Mouse (Mus musculus) limb, embryonic 14.5 days (tissue): ENCODE data around the gene Fstl4. TPM values are rescaled to one million over a fixed set of nuclear protein-coding genes. Genes with fewer than 3 reads are reported as not detected.

Experiments
- ATAC-seq: fragments of 200-750 bp; cut with Nextera tagmentation; 2 replicates; pipeline ENCODE4 v1.8.0; 2017; ENCODE audit warnings: low read depth, moderate number of reproducible peaks, moderate TSS enrichment; ENCODE audit not compliant: low FRiP score
- DNase-seq: peaks from one replicate; pipeline ENCODE4 v3.0.0-alpha.2; 2015; ENCODE audit warnings: low spot score
- H3K27ac ChIP-seq: fragments of 300-500 bp; sonication (generic); replicated peaks from 2 replicates; pipeline ENCODE4 v1.5.1; 2014; ENCODE audit warnings: low read depth, mild to moderate bottlenecking, low read length, moderate library complexity, mixed read lengths
- H3K27me3 ChIP-seq: fragments of 300-500 bp; sonication (generic); 2 replicates; pipeline ENCODE4 v1.6.1; 2014; ENCODE audit warnings: low read length, mixed read lengths; ENCODE audit not compliant: control insufficient read depth, insufficient read depth
- H3K36me3 ChIP-seq: fragments of 300-500 bp; sonication (generic); 2 replicates; pipeline ENCODE4 v1.6.1; 2014; ENCODE audit warnings: mild to moderate bottlenecking, low read length, moderate library complexity, mixed read lengths; ENCODE audit not compliant: control insufficient read depth, insufficient read depth
- H3K4me1 ChIP-seq: fragments of 300-500 bp; sonication (generic); 2 replicates; pipeline ENCODE4 v1.6.1; 2014; ENCODE audit warnings: antibody characterized with exemption, low read length, mixed read lengths; ENCODE audit not compliant: control insufficient read depth, insufficient read depth
- H3K4me2 ChIP-seq: fragments of 300-500 bp; sonication (generic); replicated peaks from 2 replicates; pipeline ENCODE4 v1.6.1; 2014; ENCODE audit warnings: low read depth, mild to moderate bottlenecking, low read length, moderate library complexity; ENCODE audit not compliant: severe bottlenecking
- H3K4me3 ChIP-seq: fragments of 300-500 bp; sonication (generic); replicated peaks from 2 replicates; pipeline ENCODE4 v1.5.1; 2014; ENCODE audit warnings: low read length
- H3K9ac ChIP-seq: fragments of 300-500 bp; sonication (generic); 2 replicates; pipeline ENCODE4 v1.6.1; 2014; ENCODE audit warnings: mild to moderate bottlenecking, low read depth, low read length, moderate library complexity; ENCODE audit not compliant: severe bottlenecking
- H3K9me3 ChIP-seq: fragments of 300-500 bp; sonication (generic); 2 replicates; pipeline ENCODE4 v1.6.1; 2016; ENCODE audit warnings: low read length; ENCODE audit not compliant: control insufficient read depth
- POLR2A ChIP-seq: fragments of 200-500 bp; IDR thresholded peaks from 2 replicates; pipeline ENCODE4 v1.8.0; 2012; ENCODE audit warnings: inconsistent platforms, mild to moderate bottlenecking, moderate library complexity, borderline replicate concordance; ENCODE audit not compliant: insufficient read depth, insufficient read length; ENCODE audit errors: extremely low read depth
- WGBS: fragments of 180-500 bp; shearing (Covaris S2); extraction: QIAGEN DNeasy Blood & Tissue Kit; methylation state at CpG from one replicate; pipeline ENCODE4 v1.1.7; 2014; 5-methylcytosine and 5-hydroxymethylcytosine counted together
- polyA plus RNA-seq, 2 experiments: library from polyadenylated mRNA; depleted of rRNA in 1 of 2; stranded (reverse) in 1 of 2; unstranded in 1 of 2; fragments of >200 nt; fragmentation: Nextera tagmentation in 1 of 2; extraction: Ambion mirVana in 1 of 2; gene quantifications; 2 replicates each; pipeline versions ENCODE4 v1.2.1 to v1.2.3; 2012 to 2014

Gene Fstl4
- polyA plus RNA-seq, 2 experiments: 0.97 to 2.3 TPM

- H3K9me3 ChIP-seq: no peaks in the 10 kb centered on the region
- TF ChIP-seq POLR2A: no peak
- WGBS: 73% methylated on average over 10 of the region's 10 CpGs
- no peak overlapping the region for H3K27ac ChIP-seq
- no peaks in the 10 kb centered on the region for H3K36me3 ChIP-seq
- H3K4me3 ChIP-seq: no peak overlapping the region
- no peaks in the 10 kb centered on the region for H3K4me1 ChIP-seq
- DNase-seq: no peak
- H3K27me3 ChIP-seq: no peaks in the 10 kb centered on the region
- no peak overlapping the region for H3K9ac ChIP-seq
- ATAC-seq: no peak
- H3K4me2 ChIP-seq: no peak overlapping the region
Observed at GRCm38 (mm10) chr11:53140722-53141400, 376.4 kb downstream of the Fstl4 start.

GRCm38 (mm10) chr11:53143522-53143921 is 379.1 kb downstream of the Fstl4 start:
- ATAC-seq (no peak), DNase-seq (no peak)
- 82% methylated on average over 5 of the region's 5 CpGs for WGBS
- no peak overlapping the region for H3K4me2 ChIP-seq
- no peak for TF ChIP-seq POLR2A
- no peaks in the 10 kb centered on the region for H3K9me3 ChIP-seq
- H3K27me3 ChIP-seq: no peaks in the 10 kb centered on the region
- no peak overlapping the region for H3K9ac ChIP-seq
- H3K36me3 ChIP-seq: no peaks in the 10 kb centered on the region
- no peaks in the 10 kb centered on the region for H3K4me1 ChIP-seq
- no peak overlapping the region for H3K4me3 ChIP-seq
- H3K27ac ChIP-seq: no peak overlapping the region

DNA sequence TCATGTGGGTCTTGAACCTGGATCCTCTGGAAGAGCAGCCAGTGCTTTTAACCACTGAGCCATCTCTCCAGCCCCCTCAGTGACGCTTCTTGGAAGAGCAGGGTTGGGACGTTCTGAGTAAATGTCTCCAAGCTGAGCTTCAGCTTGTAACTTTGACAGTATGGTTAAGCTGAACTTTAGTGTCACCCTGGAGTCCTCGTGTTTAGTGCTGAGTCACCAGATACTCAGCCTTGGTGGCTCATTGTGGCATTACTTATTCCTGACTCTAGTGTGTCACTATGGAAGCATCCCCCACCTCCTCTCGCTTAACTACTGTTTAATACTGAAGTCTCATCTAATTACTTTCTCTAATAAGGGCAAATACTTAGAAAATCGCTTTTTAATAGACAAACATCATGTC is 380.1 kb downstream of the Fstl4 start:
- Histone ChIP-seq H3K4me2 (no peak overlapping the region), H3K27ac (no peak overlapping the region), H3K9me3 (no peaks in the 10 kb centered on the region), H3K36me3 (no peaks in the 10 kb centered on the region), H3K27me3 (no peaks in the 10 kb centered on the region), H3K9ac (no peak overlapping the region), H3K4me1 (no peaks in the 10 kb centered on the region), H3K4me3 (no peak overlapping the region)
- no peak for DNase-seq
- no peak for ATAC-seq
- no peak for TF ChIP-seq POLR2A
- 68% methylated on average over 5 of the region's 5 CpGs for WGBS

DNA sequence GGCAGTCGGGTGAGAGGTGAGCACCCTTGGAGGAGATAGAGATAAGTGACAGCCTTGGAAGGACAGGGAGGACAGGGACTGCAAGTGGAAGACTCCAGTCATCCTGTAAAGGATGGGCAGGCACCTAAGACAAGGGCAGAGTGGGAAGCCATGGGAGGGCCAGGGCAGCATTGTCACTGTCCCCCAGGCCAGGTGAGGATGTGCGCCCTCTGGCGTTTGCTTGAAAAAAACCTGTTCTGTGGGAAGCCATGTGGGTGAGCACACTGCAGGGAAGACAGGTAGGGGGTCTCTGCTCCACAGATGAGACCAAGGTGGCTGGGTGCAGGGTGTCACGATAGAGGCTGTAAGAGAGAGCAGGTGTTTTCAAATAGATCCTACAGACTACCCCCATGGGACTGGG is 381.9 kb downstream of the Fstl4 start:
- TF ChIP-seq POLR2A: no peak
- H3K4me3 ChIP-seq: no peak overlapping the region
- no peak overlapping the region for H3K27ac ChIP-seq
- H3K27me3 ChIP-seq: no peaks in the 10 kb centered on the region
- no peaks in the 10 kb centered on the region for H3K9me3 ChIP-seq
- no peak overlapping the region for H3K4me2 ChIP-seq
- no peaks in the 10 kb centered on the region for H3K4me1 ChIP-seq
- ATAC-seq (no peak), DNase-seq (no peak)
- H3K36me3 ChIP-seq: no peaks in the 10 kb centered on the region
- no peak overlapping the region for H3K9ac ChIP-seq
- 31% methylated on average over 4 of the region's 4 CpGs for WGBS

DNA sequence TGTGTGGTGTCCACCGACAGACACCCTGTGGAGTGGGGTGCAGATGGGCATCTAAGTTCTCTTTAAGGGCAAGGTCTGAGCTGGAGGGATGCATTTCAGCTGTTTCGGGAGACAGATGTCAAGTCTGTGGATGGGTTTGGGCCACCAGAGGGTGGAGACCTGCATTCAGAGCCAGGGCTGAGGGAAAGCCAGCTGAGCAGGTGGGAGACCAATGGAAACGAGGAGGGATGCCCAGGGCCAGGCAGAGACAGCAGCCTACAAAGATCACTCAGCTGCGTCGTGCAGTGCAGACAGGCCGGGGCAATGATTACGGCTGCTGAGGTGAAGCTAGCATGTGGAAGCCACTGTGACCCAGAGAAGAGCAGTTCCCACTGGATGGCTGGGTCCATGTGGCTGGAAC is 392.0 kb downstream of the Fstl4 start:
- TF ChIP-seq POLR2A: no peak
- WGBS: 65% methylated on average over 7 of the region's 7 CpGs
- ATAC-seq: no peak

More for the DNA sequence above, 392.0 kb downstream of the Fstl4 start:
- Histone ChIP-seq H3K4me2 (no peak overlapping the region), H3K36me3 (no peaks in the 10 kb centered on the region), H3K27me3 (no peaks in the 10 kb centered on the region), H3K4me3 (no peak overlapping the region), H3K9ac (no peak overlapping the region), H3K9me3 (no peaks in the 10 kb centered on the region), H3K4me1 (no peaks in the 10 kb centered on the region), H3K27ac (no peak overlapping the region)
- DNase-seq: no peak
